Mouse (Mus musculus) hindbrain, embryonic 12.5 days (tissue): ENCODE data around the gene Ctbp2. TPM values are rescaled to one million over a fixed set of nuclear protein-coding genes. Genes with fewer than 3 reads are reported as not detected.
A peak's percentile ranks its signal among the peaks of the same experiment; 100 is the strongest.

Experiments used
- ATAC-seq: fragments of 200-750 bp; cut with Nextera tagmentation; 2 replicates; pipeline ENCODE4 v1.8.0; 2017; ENCODE audit warnings: moderate TSS enrichment; ENCODE audit not compliant: low FRiP score
- H3K27ac ChIP-seq: fragments of 300-500 bp; sonication (generic); 2 replicates; pipeline ENCODE4 v1.5.1; 2016; ENCODE audit warnings: mild to moderate bottlenecking
- H3K27me3 ChIP-seq: fragments of 300-500 bp; sonication (generic); 2 replicates; pipeline ENCODE4 v1.6.1; 2016; ENCODE audit warnings: mild to moderate bottlenecking
- H3K36me3 ChIP-seq: fragments of 300-500 bp; sonication (generic); 2 replicates; pipeline ENCODE4 v1.6.1; 2016; ENCODE audit warnings: mild to moderate bottlenecking
- H3K4me1 ChIP-seq: fragments of 300-500 bp; sonication (generic); 2 replicates; pipeline ENCODE4 v1.6.1; 2016
- H3K4me2 ChIP-seq: fragments of 300-500 bp; sonication (generic); replicated peaks from 2 replicates; pipeline ENCODE4 v1.6.1; 2016; ENCODE audit warnings: mild to moderate bottlenecking
- H3K4me3 ChIP-seq: fragments of 300-500 bp; sonication (generic); 2 replicates; pipeline ENCODE4 v1.5.1; 2016; ENCODE audit warnings: mild to moderate bottlenecking
- H3K9ac ChIP-seq: fragments of 300-500 bp; sonication (generic); 2 replicates; pipeline ENCODE4 v1.6.1; 2016; ENCODE audit warnings: mild to moderate bottlenecking, moderate library complexity
- H3K9me3 ChIP-seq: fragments of 300-500 bp; sonication (generic); replicated peaks from 2 replicates; pipeline ENCODE4 v1.6.1; 2016; ENCODE audit warnings: mild to moderate bottlenecking
- WGBS: fragments of 180-500 bp; shearing (Covaris S2); methylation state at CpG from one replicate; pipeline ENCODE4 v1.1.7; 2016; 5-methylcytosine and 5-hydroxymethylcytosine counted together
- polyA plus RNA-seq: library from polyadenylated mRNA; unstranded; fragments of >200 nt; fragmentation: Nextera tagmentation; extraction: Ambion mirVana; gene quantifications from 2 replicates; pipeline ENCODE4 v1.2.1, GENCODE M21; 2016

Ctbp2 gene
- polyA plus RNA-seq, 1 experiment from 2014 or later, result 110 TPM

DNA sequence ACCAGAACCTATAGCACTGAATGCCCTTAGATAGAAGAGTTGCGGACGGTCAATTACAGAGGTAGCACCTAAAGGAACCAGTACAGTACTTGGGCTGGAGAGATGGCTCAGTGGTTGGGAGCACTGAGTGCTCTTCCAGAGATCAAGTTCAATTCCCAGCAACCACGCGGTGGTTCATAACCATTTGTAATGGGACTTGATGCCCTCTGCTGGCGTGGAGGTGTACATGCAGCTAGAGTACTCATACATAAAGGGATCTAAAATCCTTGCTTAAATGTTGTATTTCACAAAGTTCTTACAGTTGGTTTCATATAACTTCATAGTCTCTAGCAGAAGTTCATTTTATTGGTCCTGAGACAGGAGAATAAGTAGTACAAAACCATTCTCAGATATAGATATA is 9.4 kb upstream of the Ctbp2 start:
- no peak overlapping the region for H3K27ac ChIP-seq
- WGBS, result 77% methylated on average over 5 of the region's 5 CpGs
- H3K4me3 ChIP-seq, result no peak overlapping the region
- H3K4me1 ChIP-seq, result no peaks in the 10 kb centered on the region
- H3K27me3 ChIP-seq, result no peaks in the 10 kb centered on the region
- H3K4me2 ChIP-seq, result no peak overlapping the region
- H3K36me3 ChIP-seq, result no peaks in the 10 kb centered on the region
- no peak for ATAC-seq
- no peaks in the 10 kb centered on the region for H3K9me3 ChIP-seq
- H3K9ac ChIP-seq, result no peak overlapping the region

DNA sequence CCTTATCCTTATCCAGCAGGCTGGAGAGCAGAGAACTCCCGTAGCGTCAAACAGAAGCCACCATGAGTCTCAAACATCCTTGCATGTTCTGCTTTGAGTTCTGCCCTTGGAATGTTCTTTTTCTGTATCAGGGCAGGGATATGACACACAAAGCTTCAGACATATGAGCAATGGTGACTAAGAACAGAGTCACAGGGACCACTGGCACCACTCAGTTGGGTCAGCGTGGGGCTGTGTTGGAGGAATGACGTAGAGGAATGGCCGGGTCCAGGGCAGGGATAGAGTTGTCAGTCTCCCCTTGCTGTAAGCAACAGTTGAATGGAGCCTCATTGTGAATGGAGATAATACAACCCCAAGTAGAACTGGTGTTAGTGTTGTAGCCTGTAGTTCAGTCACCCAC is 8.5 kb upstream of the Ctbp2 start:
- H3K4me1 ChIP-seq, result no peaks in the 10 kb centered on the region
- no peak overlapping the region for H3K4me2 ChIP-seq
- H3K4me3 ChIP-seq, result no peak overlapping the region
- H3K9me3 ChIP-seq, result no peaks in the 10 kb centered on the region
- 95% methylated on average over 5 of the region's 5 CpGs for WGBS
- no peak overlapping the region for H3K9ac ChIP-seq
- H3K27me3 ChIP-seq, result no peaks in the 10 kb centered on the region
- no peak overlapping the region for H3K27ac ChIP-seq
- no peak for ATAC-seq
- no peaks in the 10 kb centered on the region for H3K36me3 ChIP-seq

DNA sequence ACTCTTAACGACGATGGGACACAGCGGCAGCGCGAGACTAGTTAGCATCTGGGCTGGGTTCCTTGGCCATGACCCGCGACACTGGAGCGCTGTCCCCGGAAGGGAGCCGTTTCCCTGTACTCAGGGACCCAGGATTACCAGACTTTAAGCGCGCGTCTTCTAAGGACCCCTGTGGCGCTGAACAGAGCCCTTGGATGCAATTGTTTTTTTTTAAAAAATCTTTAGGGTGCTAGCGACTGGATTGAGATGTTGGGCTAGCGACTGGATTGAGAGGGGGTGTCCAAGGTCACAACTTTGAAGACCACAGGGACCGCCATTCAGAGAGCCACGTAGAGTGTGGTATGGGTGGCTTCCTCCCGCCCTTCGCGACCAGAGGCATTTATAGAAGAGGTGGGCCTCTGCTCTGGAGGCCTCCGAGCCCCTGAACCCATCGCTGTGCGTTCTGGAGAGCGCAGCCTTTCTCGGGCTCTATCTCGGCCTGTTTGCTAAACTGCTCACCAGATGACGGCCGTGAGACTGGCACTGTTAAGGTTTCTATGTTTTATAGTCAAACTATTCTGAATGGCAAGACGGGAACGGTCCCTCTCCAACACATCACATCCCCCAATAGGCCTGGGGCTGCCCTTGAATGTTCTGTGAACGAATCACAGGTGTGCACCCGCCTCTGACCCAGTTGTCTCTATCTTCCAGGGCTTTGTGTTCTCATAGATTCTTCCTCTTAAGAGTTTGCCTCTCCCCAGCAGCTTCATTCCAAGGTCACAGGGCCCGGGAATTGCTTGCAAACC is 739 bp upstream of the Ctbp2 start:
- H3K4me3 ChIP-seq, result peak overlapping the region; percentile 96
- no peaks in the 10 kb centered on the region for H3K36me3 ChIP-seq
- H3K9ac ChIP-seq, result peak overlapping the region; percentile 97; the same call in 1 of the 2 replicates
- peaks cover 13% of the 10 kb centered on the region for H3K27me3 ChIP-seq
- no peak for ATAC-seq
- peak overlapping the region; percentile 99; the same call in 1 of the 2 replicates for H3K27ac ChIP-seq
- H3K9me3 ChIP-seq, result no peaks in the 10 kb centered on the region
- 4% methylated on average over 34 of the region's 34 CpGs for WGBS
- H3K4me2 ChIP-seq, result peak overlapping the region; percentile 99
- H3K4me1 ChIP-seq, result peaks cover 16% of the 10 kb centered on the region

DNA sequence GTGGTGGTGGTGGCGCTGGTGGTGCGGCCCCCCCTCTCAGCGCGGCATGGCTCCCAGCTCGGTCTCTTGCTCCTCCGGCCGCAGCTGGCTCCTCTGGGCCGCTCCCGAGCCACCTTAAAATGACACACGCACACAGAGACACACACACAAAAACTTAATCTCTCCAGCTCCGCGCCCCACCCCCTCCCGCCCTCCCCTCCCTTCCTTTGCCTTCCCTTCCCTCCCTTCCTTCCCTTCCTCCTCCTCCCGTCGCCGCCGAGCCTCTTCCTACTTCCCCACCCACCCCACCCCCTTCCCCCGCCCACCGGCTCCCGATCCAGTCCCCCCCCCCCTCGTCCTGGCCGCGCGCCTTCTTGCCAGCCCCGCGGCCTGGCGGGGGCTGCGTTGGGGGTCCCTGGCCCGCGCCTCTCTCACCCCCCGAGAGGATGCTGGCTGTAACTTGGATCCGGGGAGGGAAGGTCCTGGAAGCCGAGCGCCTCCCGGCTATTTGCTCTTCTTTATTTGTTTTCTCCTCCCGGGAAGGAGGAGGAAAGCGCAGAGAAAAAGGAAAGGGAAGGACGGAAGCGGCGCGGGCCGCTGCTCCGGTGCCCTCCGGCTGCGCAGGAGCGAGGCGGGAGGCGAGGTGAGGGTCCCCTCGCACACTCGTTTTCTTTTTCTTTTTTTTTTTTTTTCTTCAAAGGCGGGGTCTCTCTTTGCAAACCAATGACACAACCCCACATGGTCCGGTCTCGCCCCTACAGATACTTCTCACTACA is 733 bp downstream of the Ctbp2 start, which contains the start of gene Fgfr2:
Gene Fgfr2, minus strand, starts transcription at position 107 of the 755 bp plus-strand sequence.
- Histone ChIP-seq H3K27me3 (peaks cover 13% of the 10 kb centered on the region), H3K27ac (peak within 1 kb of the TSS; percentile 99), H3K9ac (peak within 1 kb of the TSS; percentile 97), H3K36me3 (no peaks in the 10 kb centered on the region), H3K9me3 (no peaks in the 10 kb centered on the region), H3K4me2 (peak within 1 kb of the TSS; percentile 99), H3K4me1 (peaks cover 28% of the 10 kb centered on the region), H3K4me3 (peak within 1 kb of the TSS; percentile 96)
- peak; percentile 75 for ATAC-seq
- under 1% methylated on average over 42 of the region's 53 CpGs for WGBS

DNA sequence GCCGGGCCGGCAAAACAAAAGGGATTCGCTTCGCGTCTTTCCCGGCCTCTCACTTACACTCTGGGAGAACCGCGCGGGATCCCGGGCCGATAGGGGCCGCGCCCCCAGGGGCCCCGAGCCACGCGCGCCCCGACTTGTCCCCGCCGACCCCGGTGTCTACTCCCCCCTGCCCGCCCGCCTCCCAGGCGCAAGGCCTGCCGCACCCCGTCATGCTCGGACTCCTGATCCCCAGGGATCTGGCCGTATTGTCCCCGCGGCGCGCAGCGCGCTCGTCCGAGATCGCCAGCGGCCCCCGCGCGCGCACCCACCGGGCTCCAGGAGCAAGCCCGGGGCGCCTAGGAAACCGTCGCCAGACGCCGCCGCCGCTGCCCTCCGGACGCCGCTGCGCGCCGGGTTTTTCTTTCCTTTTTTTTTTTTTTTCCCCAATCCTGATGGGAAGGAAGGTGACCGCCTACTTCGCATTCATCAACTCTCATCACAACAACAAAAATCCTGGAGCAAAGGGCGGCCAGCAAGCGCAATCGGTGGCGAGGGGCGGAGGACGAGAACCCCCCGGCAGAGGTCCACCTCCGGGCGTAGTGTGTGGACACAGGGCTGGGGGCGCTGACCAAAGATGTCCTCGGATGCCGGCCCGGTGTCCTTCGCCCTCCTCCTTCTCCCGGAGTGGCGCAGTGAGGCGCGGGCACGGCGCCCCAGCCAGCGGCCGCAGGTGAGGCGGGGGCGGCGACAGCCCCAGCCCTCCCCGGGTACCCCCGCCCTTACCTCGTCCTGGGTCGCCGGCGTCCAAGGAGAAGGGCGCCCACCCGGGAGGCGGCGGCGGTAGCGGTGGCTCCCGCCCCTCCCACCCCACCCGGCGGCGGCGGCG is 1.5 kb downstream of the Ctbp2 start:
- peaks cover 13% of the 10 kb centered on the region for H3K27me3 ChIP-seq
- H3K27ac ChIP-seq, result peak overlapping the region; percentile 99
- H3K9ac ChIP-seq, result peak overlapping the region; percentile 97
- H3K4me2 ChIP-seq, result peak overlapping the region; percentile 99
- under 1% methylated on average over 83 of the region's 102 CpGs for WGBS
- peak overlapping the region; percentile 96 for H3K4me3 ChIP-seq
- H3K4me1 ChIP-seq, result peaks cover 35% of the 10 kb centered on the region
- no peaks in the 10 kb centered on the region for H3K36me3 ChIP-seq
- peak; percentile 53 for ATAC-seq
- no peaks in the 10 kb centered on the region for H3K9me3 ChIP-seq

DNA sequence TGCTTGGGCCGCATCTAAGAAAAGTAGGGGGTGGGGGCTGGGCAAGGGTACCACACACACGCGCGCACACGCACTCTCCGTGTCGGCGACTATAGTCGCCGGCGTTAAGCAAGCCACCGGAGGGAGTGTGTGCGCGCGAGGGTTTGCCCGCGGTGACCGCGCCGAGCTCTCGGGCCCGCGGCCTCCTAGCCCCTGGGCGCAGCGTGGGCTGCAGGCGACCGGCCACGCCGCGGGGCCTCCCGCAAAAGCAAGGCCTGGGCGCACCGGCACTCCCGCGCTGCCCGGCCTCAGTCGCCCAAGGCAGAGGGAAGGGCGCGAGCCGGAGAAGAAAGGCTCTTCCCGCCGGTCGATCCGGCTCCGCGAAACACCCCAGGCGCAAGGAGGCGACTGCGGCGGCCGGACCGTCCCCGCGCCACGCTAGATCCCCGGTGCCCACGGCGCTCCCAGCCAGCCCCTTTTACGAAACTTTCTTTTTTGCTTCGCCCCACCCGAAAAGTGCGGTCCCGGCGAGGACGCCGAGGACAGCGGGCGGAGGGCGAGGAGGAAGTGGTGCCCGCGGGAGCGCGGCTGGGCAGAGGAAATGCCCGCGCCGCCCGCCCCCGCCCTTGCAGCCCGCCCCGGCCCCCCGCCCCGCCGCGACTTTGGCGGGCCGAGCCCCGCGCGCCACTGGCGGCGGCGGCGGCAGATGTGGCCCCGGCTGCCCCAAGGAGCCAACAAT is 2.3 kb downstream of the Ctbp2 start:
- Histone ChIP-seq H3K4me2 (peak overlapping the region; percentile 99), H3K36me3 (no peaks in the 10 kb centered on the region), H3K4me1 (peaks cover 43% of the 10 kb centered on the region), H3K9me3 (no peaks in the 10 kb centered on the region), H3K4me3 (peak overlapping the region; percentile 96), H3K27ac (peak overlapping the region; percentile 99), H3K9ac (peak overlapping the region; percentile 97), H3K27me3 (peaks cover 10% of the 10 kb centered on the region)
- 0 out of 2 replicates have a peak, but pooled peaks have one; percentile 11 for ATAC-seq
- under 1% methylated on average over 88 of the region's 94 CpGs for WGBS

DNA sequence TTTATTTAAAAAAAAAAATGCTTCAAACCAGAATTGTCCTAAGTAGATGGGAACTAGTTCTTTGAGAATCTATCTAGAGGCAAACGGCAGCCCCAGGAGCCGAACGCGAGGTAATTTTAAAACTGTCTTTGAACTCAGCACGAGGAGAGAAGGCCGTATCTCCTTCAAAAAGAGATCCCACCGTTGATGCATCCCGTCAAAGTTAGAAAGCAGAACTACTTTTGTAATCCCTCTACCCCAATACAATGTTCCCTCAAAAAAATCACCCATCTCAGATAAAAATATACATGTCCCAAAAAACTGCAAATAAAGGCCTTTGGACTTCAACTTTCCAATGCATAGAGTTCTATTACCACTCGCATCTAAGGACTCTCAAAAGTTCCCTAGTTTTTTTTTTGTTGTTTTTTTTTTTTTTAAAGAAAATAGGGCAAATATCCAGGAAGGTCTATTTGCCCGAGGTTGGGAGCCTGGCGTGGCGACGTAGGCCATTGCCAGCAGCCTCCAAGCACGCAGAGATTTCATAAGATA is 3.0 kb downstream of the Ctbp2 start:
- H3K4me1 ChIP-seq, result peaks cover 49% of the 10 kb centered on the region
- under 1% methylated on average over 14 of the region's 14 CpGs for WGBS
- no peaks in the 10 kb centered on the region for H3K36me3 ChIP-seq

DNA sequence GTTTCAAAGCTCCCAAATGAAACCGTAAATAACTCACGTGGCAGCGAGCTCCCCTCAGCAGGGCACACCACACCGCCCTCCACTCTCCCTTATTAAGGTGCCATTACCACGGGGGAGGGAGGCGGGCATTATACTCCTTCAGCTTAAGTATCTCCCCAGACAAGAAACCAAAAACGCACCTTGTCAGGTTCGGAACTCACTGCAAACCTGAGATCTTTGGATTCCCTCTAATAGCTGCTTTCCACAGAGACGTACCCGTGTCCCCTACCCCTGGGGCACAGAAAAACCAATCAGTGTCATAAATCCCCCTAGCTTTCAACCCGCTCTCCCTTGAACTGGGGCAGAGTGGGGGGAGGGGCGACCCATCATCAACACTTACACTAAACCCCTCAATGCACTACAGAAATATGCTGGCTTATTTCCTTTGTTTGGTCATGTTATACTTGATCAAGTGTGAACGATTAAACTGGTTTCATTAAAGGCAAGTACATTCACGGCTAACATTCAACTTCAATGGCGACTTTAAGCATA is 3.9 kb downstream of the Ctbp2 start:
- 0 out of 2 replicates have a peak overlapping the region, but pooled peaks have one; percentile 55 for H3K27ac ChIP-seq

More for the DNA sequence above, 3.0 kb downstream of the Ctbp2 start:
- H3K4me2 ChIP-seq, result peak overlapping the region; percentile 99
- H3K27me3 ChIP-seq, result peaks cover 10% of the 10 kb centered on the region
- ATAC-seq, result no peak
- H3K4me3 ChIP-seq, result peak overlapping the region; percentile 96
- peak overlapping the region; percentile 97 for H3K9ac ChIP-seq
- peak overlapping the region; percentile 99 for H3K27ac ChIP-seq
- H3K9me3 ChIP-seq, result no peaks in the 10 kb centered on the region

DNA sequence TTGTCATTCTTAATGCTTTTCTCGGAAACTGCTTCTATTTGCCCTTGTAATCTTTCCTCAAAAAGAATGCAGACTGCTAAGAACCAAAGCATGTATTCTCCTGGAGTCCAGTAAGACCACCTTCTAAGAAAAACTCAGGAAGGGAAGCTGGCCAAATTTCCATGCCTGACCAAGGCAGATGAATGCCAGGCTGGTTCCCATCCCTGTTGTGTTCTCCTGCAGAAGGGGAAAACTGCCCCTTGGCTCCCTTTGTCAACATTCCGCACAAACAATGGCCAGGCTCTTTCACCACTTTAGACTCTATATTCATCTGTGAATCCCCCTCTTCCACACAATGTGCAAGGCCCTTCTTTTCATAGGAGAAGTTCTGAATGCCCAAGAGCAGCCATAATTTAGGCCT is 6.3 kb downstream of the Ctbp2 start:
- H3K4me2 ChIP-seq, result 0 out of 2 replicates have a peak overlapping the region, but pooled peaks have one; percentile 11
- no peak for ATAC-seq
- no peaks in the 10 kb centered on the region for H3K36me3 ChIP-seq
- no peak overlapping the region; the same call in 1 of the 2 replicates for H3K9ac ChIP-seq
- no peaks in the 10 kb centered on the region for H3K9me3 ChIP-seq
- H3K4me3 ChIP-seq, result no peak overlapping the region
- peaks cover 76% of the 10 kb centered on the region for H3K4me1 ChIP-seq
- 9% methylated on average over 2 of the region's 2 CpGs for WGBS
- H3K27me3 ChIP-seq, result no peaks in the 10 kb centered on the region
- H3K27ac ChIP-seq, result peak overlapping the region; percentile 66

More for the DNA sequence above, 3.9 kb downstream of the Ctbp2 start:
- 3% methylated on average over 15 of the region's 15 CpGs for WGBS
- Histone ChIP-seq H3K9me3 (no peaks in the 10 kb centered on the region), H3K4me2 (peak overlapping the region; percentile 99), H3K36me3 (no peaks in the 10 kb centered on the region), H3K27me3 (0 out of 2 replicates have a peak, but pooled peaks cover 5% of the 10 kb centered on the region), H3K4me1 (peaks cover 58% of the 10 kb centered on the region), H3K4me3 (peak overlapping the region; percentile 27), H3K9ac (peak overlapping the region; percentile 59; the same call in 1 of the 2 replicates)
- no peak for ATAC-seq

DNA sequence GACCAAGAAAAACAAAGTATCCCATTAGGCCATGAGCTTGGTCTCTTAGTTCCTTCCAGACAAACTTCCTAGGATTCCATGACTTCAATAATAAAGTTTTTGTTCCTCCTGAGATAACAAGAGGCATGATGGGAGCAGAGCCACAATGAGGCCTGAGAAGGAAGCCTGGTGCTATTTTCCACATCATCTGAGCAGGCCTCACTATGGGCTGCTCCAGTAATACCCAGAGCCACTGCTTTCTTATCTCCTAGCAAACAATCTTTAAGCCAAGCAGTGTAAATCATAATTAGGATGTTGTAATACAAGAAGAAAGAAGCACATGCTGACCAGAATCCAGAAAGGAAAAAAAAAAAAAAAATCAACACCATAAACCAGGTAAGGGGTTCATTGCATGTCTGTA is 7.6 kb downstream of the Ctbp2 start:
- Histone ChIP-seq H3K9ac (no peak overlapping the region), H3K27me3 (no peaks in the 10 kb centered on the region), H3K4me3 (no peak overlapping the region), H3K4me1 (peaks cover 87% of the 10 kb centered on the region), H3K27ac (no peak overlapping the region), H3K9me3 (no peaks in the 10 kb centered on the region), H3K4me2 (no peak overlapping the region), H3K36me3 (no peaks in the 10 kb centered on the region)
- ATAC-seq, result no peak

DNA sequence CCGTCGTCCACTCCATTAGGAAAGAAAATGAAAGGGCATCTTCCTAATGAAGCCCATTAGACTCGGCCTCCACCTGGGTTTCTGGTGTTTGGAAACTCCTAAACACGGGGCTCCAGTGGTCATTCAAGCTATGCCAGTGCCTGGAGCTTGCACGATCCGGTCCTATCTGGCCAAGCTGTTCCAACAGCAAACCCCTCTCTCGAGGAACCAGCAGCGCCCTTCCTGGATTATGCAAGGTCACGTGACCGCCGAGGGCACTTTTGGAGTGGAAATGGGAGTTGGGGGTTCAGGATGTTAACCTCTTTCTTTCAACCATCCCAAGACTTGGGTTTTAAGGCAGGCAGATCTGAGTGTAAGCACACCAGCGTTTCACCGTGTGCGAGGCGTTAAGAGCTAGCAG is 8.3 kb downstream of the Ctbp2 start:
- peaks cover 90% of the 10 kb centered on the region for H3K4me1 ChIP-seq
- H3K27ac ChIP-seq, result no peak overlapping the region
- H3K9me3 ChIP-seq, result no peaks in the 10 kb centered on the region
- H3K4me3 ChIP-seq, result no peak overlapping the region
- ATAC-seq, result no peak
- no peaks in the 10 kb centered on the region for H3K27me3 ChIP-seq
- WGBS, result 12% methylated on average over 15 of the region's 15 CpGs
- peak overlapping the region; percentile 23; the same call in 1 of the 2 replicates for H3K9ac ChIP-seq
- H3K36me3 ChIP-seq, result no peaks in the 10 kb centered on the region
- peak overlapping the region; percentile 41 for H3K4me2 ChIP-seq
